Mouse (Mus musculus): ENCODE measurements around the gene 5830473C10Rik. TPM values are rescaled to one million over a fixed set of nuclear protein-coding genes. Genes with fewer than 3 reads are reported as not detected.

Gene 5830473C10Rik
- 0.35 and 0.63 TPM in 2 replicates for polyA plus RNA-seq (2015; fragmentation: Nextera tagmentation; extraction: Ambion mirVana)

DNA sequence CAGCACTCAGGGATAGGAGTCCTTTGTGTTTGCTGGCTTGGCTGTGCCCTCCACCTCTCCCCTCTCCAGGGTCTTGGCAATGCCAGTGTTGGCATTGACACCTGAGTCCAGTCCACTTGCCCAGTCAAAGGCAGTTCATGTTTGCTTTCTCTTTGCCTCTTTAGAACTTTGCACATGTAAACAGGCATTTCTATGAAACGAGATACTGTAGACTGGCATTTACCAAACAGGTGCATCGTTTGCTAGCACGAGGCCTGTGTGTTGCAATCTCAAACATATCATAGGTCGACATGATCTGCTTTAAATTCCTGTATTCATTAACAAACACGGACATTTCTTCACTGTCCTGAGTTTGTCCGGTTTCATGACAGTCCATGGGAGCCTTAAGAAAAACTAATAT lies at the start of gene 5830473C10Rik:
5830473C10Rik (plus strand) TSS at position 365 of the 400 bp plus-strand sequence.
- TF ChIP-seq CTCF (IDR thresholded peaks at IDR 0.05; ENCODE audit: low read depth): no peak
- Histone ChIP-seq H3K9ac (ENCODE audit: low read depth, low read length) (no peak within 1 kb of the TSS), H3K36me3 (ENCODE audit: control insufficient read depth, insufficient read depth) (no peaks in the 10 kb centered on the region), H3K27ac (ENCODE audit: low read depth, low read length) (no peak within 1 kb of the TSS), H3K4me3 (ENCODE audit: low read depth, low read length) (no peak within 1 kb of the TSS), H3K27me3 (replicated peaks; ENCODE audit: control insufficient read depth, insufficient read depth, low read length) (no peaks in the 10 kb centered on the region), H3K4me1 (replicated peaks; ENCODE audit: control insufficient read depth, insufficient read depth, low read length) (0 out of 2 replicates have a peak, but pooled peaks cover 2% of the 10 kb centered on the region), H3K4me2 (replicated peaks; ENCODE audit: low read depth) (no peak within 1 kb of the TSS), H3K9me3 (ENCODE audit: control insufficient read depth) (no peaks in the 10 kb centered on the region)
- 59% methylated on average over 6 of the region's 6 CpGs for WGBS
- peak; percentile 75 for ATAC-seq

DNA sequence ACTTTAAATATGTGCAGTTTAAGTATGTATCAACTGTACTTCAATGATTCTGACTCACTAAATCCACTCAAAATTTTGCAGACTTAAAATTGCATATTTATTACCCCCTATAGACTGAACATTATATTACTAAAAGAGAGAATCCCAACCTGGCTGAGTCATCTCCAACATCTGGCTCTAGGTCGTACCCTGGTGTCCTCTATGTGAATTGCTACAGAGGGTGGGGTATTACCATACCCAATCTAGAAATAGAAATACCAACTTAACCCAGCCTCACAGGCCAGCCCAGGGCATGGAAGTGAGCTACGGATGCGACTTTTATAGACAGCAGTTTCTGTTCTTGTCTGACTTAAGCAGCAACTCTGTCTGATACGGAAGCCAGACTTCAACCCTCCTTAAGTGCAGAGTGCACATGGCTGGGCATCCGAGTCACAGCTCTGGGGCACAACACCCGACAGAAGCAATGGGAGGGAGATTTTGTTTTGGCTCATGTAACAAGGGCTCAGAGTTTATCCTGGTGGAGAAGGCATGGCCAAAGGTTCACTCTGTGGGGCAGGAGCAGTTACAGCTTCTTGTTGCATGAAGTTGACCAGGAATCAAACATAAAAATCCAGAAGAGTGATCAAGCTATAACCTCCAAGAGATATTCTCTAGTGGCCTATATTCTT lies 48.5 kb upstream of the 5830473C10Rik start:
- H3K4me1 ChIP-seq (replicated peaks; ENCODE audit: control insufficient read depth, insufficient read depth, low read length): no peaks in the 10 kb centered on the region
- H3K4me3 ChIP-seq (ENCODE audit: low read depth, low read length): no peak overlapping the region
- no peaks in the 10 kb centered on the region for H3K9me3 ChIP-seq (ENCODE audit: control insufficient read depth)
- H3K27me3 ChIP-seq (replicated peaks; ENCODE audit: control insufficient read depth, insufficient read depth, low read length): no peaks in the 10 kb centered on the region
- TF ChIP-seq CTCF (IDR thresholded peaks at IDR 0.05; ENCODE audit: low read depth): no peak
- no peak overlapping the region for H3K9ac ChIP-seq (ENCODE audit: low read depth, low read length)
- 74% methylated on average over 6 of the region's 6 CpGs for WGBS
- H3K27ac ChIP-seq (ENCODE audit: low read depth, low read length): no peak overlapping the region
- no peaks in the 10 kb centered on the region for H3K36me3 ChIP-seq (ENCODE audit: control insufficient read depth, insufficient read depth)
- H3K4me2 ChIP-seq (replicated peaks; ENCODE audit: low read depth): no peak overlapping the region
- ATAC-seq: no peak

DNA sequence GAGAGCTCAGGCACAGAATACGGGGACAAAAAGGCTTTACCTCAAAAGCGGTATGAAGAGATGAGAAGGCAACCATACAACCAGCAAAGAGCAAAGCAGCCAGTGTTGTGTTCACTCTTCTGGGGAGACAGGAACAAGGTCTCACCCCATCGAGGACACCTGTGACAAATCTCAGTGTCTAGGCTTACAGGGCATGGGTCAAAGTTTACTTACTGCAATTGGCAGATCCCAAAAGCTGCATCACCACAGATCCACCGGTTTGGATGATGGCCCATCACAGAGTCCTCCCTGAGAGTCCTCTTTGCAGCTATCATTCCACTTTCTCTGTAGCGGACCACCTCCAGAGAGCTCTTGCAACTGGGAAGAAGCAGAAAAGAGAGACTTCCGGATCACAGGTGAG lies 45.3 kb upstream of the 5830473C10Rik start:
- no peaks in the 10 kb centered on the region for H3K36me3 ChIP-seq (ENCODE audit: control insufficient read depth, insufficient read depth)
- H3K9ac ChIP-seq (ENCODE audit: low read depth, low read length): no peak overlapping the region
- H3K4me2 ChIP-seq (replicated peaks; ENCODE audit: low read depth): no peak overlapping the region
- H3K4me1 ChIP-seq (replicated peaks; ENCODE audit: control insufficient read depth, insufficient read depth, low read length): no peaks in the 10 kb centered on the region
- ATAC-seq: no peak
- H3K9me3 ChIP-seq (ENCODE audit: control insufficient read depth): no peaks in the 10 kb centered on the region
- no peak overlapping the region for H3K27ac ChIP-seq (ENCODE audit: low read depth, low read length)
- no peak overlapping the region for H3K4me3 ChIP-seq (ENCODE audit: low read depth, low read length)
- no peaks in the 10 kb centered on the region for H3K27me3 ChIP-seq (replicated peaks; ENCODE audit: control insufficient read depth, insufficient read depth, low read length)
- no peak for TF ChIP-seq CTCF (IDR thresholded peaks at IDR 0.05; ENCODE audit: low read depth)
- WGBS: 75% methylated on average over 6 of the region's 6 CpGs

DNA sequence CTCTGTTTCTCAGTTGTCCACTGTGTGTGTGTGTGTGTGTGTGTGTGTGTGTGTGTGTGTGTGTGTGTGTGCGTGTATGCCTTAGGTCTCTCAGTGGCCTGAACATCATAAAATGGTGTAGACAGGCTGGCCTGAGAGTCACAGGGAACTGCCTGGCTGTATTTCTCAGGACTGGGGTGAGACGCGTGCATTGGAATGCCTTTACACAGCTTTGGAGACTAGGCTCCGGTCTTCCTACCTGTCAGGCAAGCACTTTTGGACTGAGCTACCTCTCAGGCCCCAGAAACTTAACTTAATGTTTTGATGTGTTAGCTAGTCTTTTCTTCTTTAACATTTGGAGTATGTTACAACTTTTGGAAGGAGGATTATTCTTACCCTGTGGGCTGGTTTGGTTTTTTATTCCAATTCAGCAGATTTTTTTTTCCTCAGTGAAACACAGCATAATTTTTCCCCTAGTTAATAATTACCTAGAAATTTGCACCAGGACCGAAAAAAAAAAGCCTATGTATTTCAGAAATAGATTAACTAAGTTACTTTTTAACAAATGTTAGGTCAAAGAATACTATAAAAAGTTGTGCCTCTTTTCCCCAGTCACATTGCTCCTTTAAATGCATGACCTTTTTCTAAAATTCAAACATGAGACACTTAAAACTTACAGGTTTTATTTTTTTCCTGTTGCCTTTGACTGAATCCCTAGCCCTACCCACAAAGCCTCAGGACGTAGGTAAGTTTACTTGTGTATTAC lies 42.4 kb upstream of the 5830473C10Rik start, which contains the start of gene Afm:
Afm (plus strand) TSS at position 577 of the 745 bp plus-strand sequence.
- TF ChIP-seq CTCF (IDR thresholded peaks at IDR 0.05; ENCODE audit: low read depth): no peak
- Histone ChIP-seq H3K4me2 (replicated peaks; ENCODE audit: low read depth) (peak within 1 kb of the TSS; percentile 56), H3K9me3 (ENCODE audit: control insufficient read depth) (no peaks in the 10 kb centered on the region), H3K4me1 (replicated peaks; ENCODE audit: control insufficient read depth, insufficient read depth, low read length) (no peaks in the 10 kb centered on the region), H3K27me3 (replicated peaks; ENCODE audit: control insufficient read depth, insufficient read depth, low read length) (no peaks in the 10 kb centered on the region), H3K36me3 (ENCODE audit: control insufficient read depth, insufficient read depth) (no peaks in the 10 kb centered on the region), H3K27ac (ENCODE audit: low read depth, low read length) (peak within 1 kb of the TSS; percentile 46; the same call in 1 of the 2 replicates), H3K9ac (ENCODE audit: low read depth, low read length) (no peak within 1 kb of the TSS), H3K4me3 (ENCODE audit: low read depth, low read length) (peak within 1 kb of the TSS; percentile 20)
- peak; percentile 59; the same call in 1 of the 2 replicates for ATAC-seq
- WGBS: 40% methylated on average over 6 of the region's 6 CpGs

DNA sequence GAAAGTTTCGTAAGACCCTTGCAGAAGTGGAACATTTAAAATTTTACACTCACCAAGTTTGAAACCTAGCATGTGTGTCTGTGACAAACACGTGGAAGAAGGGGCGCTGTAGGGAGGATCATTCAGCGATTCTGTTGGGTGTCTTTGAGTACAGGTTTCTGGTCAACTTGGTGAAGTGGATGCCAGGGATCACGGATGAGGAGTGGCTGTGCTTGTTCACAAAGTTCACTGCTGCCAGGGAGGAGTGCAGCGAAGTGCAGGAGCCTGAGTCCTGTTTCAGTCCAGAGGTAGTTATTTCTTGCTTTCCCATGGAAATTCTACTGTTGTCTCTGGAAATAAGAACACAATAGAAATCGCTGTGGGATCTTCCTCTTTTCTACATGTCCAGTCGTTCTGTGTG lies 9.7 kb upstream of the 5830473C10Rik start:
- H3K4me1 ChIP-seq (replicated peaks; ENCODE audit: control insufficient read depth, insufficient read depth, low read length): no peaks in the 10 kb centered on the region
- no peak overlapping the region for H3K4me2 ChIP-seq (replicated peaks; ENCODE audit: low read depth)
- WGBS: 85% methylated on average over 8 of the region's 8 CpGs
- H3K9ac ChIP-seq (ENCODE audit: low read depth, low read length): no peak overlapping the region
- H3K27me3 ChIP-seq (replicated peaks; ENCODE audit: control insufficient read depth, insufficient read depth, low read length): no peaks in the 10 kb centered on the region
- no peaks in the 10 kb centered on the region for H3K36me3 ChIP-seq (ENCODE audit: control insufficient read depth, insufficient read depth)
- TF ChIP-seq CTCF (IDR thresholded peaks at IDR 0.05; ENCODE audit: low read depth): no peak
- no peak for ATAC-seq
- H3K4me3 ChIP-seq (ENCODE audit: low read depth, low read length): no peak overlapping the region
- no peaks in the 10 kb centered on the region for H3K9me3 ChIP-seq (ENCODE audit: control insufficient read depth)
- no peak overlapping the region for H3K27ac ChIP-seq (ENCODE audit: low read depth, low read length)

DNA sequence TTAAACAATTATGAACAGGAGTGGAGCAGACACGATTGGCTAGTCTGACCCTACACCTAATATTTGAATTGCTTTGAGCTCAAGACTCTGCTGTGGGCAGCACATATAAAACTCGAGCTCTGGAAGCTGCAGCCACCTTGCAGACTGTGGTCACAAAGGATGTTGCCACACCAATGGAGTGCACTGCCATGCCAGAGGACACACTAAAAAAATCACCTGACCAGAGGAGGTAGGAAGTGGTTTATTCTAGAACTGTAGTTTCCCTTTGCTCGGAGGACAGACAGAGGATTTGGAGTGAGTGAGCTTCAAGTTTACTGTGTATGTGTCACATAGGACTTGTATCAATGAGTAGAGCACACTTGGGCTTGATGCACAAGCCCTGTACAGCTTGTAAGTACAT lies 4.9 kb upstream of the 5830473C10Rik start:
- Histone ChIP-seq H3K4me1 (replicated peaks; ENCODE audit: control insufficient read depth, insufficient read depth, low read length) (no peaks in the 10 kb centered on the region), H3K4me3 (ENCODE audit: low read depth, low read length) (no peak overlapping the region), H3K27ac (ENCODE audit: low read depth, low read length) (no peak overlapping the region), H3K9ac (ENCODE audit: low read depth, low read length) (no peak overlapping the region), H3K27me3 (replicated peaks; ENCODE audit: control insufficient read depth, insufficient read depth, low read length) (no peaks in the 10 kb centered on the region), H3K36me3 (ENCODE audit: control insufficient read depth, insufficient read depth) (no peaks in the 10 kb centered on the region), H3K4me2 (replicated peaks; ENCODE audit: low read depth) (no peak overlapping the region), H3K9me3 (ENCODE audit: control insufficient read depth) (no peaks in the 10 kb centered on the region)
- ATAC-seq: no peak
- 76% methylated on average over 3 of the region's 3 CpGs for whole genome bisulfite sequencing
- no peak for TF ChIP-seq CTCF (IDR thresholded peaks at IDR 0.05; ENCODE audit: low read depth)

All from intestine, postnatal 0 days (tissue).